Mouse (Mus musculus) adrenal gland, postnatal 4 days (tissue): ENCODE measurements around the gene Hrk. TPM values are rescaled to one million over a fixed set of nuclear protein-coding genes. Genes with fewer than 3 reads are reported as not detected.

Source experiments
- DNase-seq, 2 experiments: peaks; one replicate each; pipeline ENCODE4 v3.0.0; 2021 to 2022; ENCODE audit warnings: low spot score in 2 of 2, mixed read lengths in 2 of 2
- long read RNA-seq, 2 experiments: library from polyadenylated mRNA; stranded (forward); transcript quantifications; one replicate each; pipeline ENCODE4 v2.0.0; 2021
- total RNA-seq, 2 experiments: library from RNA; stranded (reverse); gene quantifications; 2 replicates each; pipeline ENCODE4 v1.2.3; 2021

Gene Hrk
- 1 to 10 TPM; 1.3 to 1.5 TPM for total RNA-seq
- long read RNA-seq, experiment 1, partial matches to known transcripts: 0 of 1 reads
- long read RNA-seq, experiment 1, other reads (novel, unspliced or antisense): 1 of 1 reads
- long read RNA-seq, experiment 2, full-length matches to known transcripts: 3 of 6 reads
- long read RNA-seq, experiment 2, partial matches to known transcripts: 0 of 6 reads
- long read RNA-seq, experiment 2, other reads (novel, unspliced or antisense): 3 of 6 reads

GRCm38 (mm10) chr5:118164581-118164980, at the start of gene Hrk:
Hrk (plus strand) TSS chr5:118164648.
- no peak for DNase-seq

- no peak for DNase-seq
Observed at GRCm38 (mm10) chr5:118118351-118118750, 46.1 kb upstream of the Hrk start.

DNA sequence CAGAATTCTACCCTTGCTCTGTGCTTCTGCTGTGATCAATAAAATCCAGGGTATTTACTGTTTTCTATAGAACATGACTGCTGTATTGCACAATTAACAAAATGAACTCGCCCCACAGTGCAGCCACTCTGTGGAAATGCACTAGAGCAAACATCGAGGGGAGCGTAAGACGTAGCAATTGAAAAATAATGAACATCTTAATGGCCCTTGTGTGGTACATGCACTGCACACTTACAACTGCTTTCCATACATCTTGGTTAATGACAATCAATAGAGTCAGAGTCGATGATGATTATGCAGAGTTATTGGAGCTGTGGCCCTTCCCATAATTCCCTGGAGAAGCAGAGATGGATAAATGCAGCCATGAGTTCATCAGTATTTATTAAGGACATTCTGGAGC, 45.5 kb upstream of the Hrk start:
- no peak for DNase-seq

GRCm38 (mm10) chr5:118120670-118121069, 43.8 kb upstream of the Hrk start:
- no peak for DNase-seq

- DNase-seq: no peak
Observed at GRCm38 (mm10) chr5:118121928-118122327, 42.5 kb upstream of the Hrk start.

GRCm38 (mm10) chr5:118123096-118123495, 41.4 kb upstream of the Hrk start:
- no peak for DNase-seq

DNA sequence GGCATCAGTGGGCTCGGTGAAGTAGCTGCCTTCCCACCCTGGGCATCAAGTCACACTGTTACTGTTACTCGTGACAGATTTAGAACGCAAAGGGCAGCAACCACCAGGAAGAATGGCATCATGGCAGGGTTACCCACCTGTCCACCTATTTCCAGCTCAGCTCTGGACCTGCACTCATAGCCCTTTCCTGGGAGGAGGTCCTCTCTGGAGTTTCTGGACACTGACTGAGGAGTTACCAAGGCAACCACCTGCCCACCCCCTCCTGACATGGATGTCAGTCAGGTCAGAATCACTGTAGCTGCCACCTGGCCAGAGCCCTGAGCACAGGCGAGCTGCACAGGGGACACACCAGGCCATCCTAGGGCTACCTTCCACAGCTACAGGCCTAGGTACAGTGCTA, 37.8 kb upstream of the Hrk start:
- no peak for DNase-seq

DNA sequence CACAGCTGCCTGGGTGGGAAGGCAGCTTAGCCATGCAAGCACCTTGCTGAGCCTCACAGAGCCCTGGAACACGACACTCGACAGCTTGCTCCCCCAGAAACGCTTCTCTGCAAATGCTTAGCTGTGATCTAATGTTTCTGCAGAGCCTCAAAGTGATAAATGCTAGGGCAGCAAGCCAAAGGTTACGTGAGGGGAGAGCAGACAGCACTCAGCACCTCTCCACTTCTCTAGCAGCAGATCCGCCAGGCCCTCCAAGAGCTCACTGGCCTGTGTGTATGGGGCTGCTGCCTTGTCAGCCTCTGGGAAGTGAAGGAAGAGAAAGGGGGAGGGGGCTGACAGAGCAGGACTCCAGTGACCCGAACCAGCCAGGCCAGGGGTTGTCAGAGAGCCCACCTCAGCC, 36.2 kb upstream of the Hrk start:
- no peak for DNase-seq

- no peak for DNase-seq
Observed at GRCm38 (mm10) chr5:118128651-118129050, 35.8 kb upstream of the Hrk start.

DNA sequence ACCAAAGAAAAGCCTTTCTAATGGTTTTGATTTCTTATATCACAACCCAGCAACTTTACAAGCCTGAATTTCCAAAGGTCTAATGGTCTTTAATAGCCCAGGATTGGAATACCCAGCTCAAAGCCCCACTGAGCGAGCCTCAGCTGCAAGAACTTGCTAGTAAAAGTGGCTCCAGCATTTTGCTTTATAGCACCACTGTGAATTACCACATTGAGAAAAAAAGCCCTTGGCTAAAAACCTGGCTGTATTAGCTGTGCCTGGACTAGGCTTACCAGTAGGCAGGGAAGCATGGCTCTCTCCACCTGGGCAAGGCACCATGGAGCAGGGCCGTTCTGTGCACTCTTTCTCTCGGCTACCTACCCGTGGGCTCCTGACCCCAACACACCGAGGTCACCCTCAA, 28.1 kb upstream of the Hrk start:
- DNase-seq: no peak

- DNase-seq: no peak
Observed at GRCm38 (mm10) chr5:118139630-118140029, 24.8 kb upstream of the Hrk start.

DNA sequence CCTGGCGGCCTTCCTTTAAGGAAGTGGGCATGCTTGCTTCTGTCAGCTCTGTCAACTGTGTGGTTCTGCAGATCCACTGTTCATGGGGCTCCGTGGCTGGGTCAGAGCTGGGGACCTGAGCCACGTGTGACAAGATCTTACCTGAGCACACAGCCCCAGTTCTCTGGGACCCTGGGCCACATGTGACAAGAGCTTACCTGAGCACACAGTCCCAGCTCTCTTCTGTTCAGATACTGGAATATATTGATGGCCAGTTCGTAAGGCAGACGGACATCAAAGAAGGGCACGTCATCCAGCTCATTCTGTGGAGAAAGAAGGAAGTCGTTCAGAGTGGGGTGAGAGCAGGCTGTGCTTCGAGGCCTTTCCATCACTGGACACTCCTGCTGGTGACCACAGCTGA, 22.0 kb upstream of the Hrk start:
- DNase-seq: no peak

DNA sequence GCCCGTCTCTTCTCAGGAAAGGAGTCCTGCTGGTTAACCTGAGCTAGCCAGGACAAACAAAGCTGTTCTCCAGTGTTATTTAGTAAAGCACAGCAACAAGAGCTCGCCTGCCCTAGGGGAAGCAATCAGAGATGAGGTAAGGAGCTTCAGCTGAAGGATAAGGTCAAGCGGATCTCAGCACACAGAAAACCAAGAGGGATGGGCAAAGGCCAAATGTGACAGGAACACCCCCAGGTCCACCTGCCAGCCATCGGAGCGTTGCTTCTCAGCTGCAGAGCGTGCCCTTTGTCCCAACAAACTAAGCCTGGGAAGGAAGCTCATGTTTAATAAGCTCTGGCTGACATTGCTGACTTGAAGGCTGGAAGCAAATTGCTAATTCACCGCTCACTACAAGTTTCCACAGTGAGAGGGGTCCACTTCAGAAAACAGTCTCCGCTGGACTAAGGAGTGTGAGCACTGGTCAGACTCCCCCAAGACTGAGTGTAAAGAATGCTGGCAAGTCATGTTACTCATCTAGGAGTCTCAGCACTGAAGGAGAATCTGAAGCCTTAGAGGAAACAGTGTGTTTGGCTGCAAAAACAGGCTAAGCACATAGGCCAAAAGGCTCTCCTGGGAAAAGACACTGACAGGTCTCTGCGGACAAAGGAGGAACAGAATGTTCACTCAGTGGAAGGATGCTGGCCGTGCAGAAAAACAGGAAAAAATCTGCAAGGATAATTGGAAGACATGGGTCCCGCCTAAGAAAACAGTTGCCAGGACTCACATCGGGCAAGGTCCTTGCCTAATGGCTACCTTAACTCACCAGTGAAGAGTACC, 21.0 kb upstream of the Hrk start:
- no peak for DNase-seq

GRCm38 (mm10) chr5:118144327-118144726, 20.1 kb upstream of the Hrk start:
- no peak for DNase-seq

DNA sequence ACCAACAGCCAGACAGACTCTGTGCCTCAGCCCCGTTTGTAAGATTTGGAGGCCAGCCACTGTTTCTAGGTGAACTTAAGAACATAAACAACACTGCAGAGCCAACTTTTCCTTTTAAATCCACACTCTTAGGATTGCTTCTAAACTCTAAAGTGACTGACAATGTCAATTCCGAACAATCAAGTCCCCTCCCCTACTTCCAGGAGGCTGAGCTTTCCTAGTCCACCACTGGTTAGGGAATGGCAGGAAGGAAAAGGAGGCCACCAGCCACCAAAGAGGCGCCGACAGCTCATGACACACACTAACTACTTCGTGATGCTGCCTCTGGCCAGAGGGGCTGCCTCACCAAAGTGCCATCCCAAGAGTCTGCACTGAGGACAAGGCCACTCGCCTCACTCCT, 19.7 kb upstream of the Hrk start:
- DNase-seq: no peak

GRCm38 (mm10) chr5:118145458-118145857, 19.0 kb upstream of the Hrk start:
- no peak for DNase-seq

DNA sequence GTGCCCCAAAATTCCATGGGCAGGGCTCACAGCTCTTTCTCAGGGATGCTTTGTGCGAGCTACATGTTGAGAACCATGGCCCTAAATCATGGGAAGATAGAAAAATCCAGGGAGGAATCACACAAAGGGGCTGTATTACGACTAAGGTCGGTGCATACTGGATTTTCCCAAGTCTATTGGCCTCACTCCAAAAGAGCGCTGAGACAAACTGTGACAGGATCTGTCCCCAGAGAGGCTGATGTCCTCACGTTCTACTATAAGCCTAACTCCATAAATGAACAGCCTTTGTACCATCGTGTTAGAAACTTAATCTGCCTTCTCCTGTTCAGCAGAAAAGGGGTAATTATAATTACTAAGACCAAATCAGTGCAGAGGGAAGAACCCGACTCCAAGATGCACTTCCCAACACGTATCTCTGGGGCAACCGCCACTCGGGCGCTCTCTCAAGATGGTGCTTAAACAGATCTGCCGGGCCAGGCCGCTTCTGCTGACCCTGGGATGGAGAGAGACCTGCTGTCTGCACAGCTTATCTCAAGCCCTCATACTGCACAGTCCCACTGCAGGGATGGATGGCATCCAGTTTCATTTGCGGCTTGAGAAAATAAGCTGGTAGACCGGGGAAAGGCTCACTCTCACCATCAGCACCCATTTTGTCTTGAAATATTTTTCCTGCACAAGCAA, 18.3 kb upstream of the Hrk start:
- DNase-seq: no peak

GRCm38 (mm10) chr5:118147264-118147663, 17.2 kb upstream of the Hrk start:
- DNase-seq: no peak

DNA sequence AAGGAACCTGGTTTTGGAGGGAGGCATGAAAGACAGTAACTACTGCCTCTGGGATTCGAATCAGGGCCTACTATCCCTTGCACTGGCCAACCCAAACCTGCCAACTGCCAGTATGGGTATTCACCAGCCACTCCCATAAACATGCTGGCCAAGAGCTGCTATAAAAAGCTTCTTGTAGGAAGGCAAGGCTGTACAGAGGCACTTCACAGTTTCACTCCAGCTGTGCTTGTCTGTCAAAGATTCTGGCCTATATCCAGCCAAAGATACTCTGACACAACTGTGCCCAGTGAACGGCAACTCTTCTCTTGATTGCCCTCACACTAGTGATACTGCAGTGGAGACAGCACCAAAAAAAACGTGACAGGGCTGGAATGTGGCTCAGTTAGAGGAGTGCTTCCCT, 14.7 kb upstream of the Hrk start:
- no peak for DNase-seq

- peak; percentile 79 to 80 for DNase-seq
Observed at GRCm38 (mm10) chr5:118154839-118155564, 9.4 kb upstream of the Hrk start, which contains the start of gene Fbxw8. Fbxw8 (minus strand) TSS chr5:118155464.

DNA sequence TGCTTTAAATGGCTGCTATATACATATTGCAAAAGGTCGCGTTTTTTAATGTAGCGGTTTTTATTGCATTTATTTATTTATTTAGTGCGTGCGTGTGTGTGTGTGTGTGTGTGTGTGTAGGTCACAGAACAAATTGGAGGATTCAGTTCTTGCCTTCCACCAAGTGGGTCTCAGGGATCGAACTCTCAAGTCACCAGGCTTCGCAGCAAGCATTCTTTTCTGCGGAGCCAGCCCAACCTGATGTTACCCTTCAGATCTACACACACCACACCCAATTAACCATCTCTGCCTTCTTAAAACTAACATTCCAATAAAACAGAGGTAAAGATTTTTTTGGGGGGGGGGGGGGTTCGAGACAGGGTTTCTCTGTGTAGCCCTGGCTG, 8.9 kb upstream of the Hrk start:
- DNase-seq: no peak

DNA sequence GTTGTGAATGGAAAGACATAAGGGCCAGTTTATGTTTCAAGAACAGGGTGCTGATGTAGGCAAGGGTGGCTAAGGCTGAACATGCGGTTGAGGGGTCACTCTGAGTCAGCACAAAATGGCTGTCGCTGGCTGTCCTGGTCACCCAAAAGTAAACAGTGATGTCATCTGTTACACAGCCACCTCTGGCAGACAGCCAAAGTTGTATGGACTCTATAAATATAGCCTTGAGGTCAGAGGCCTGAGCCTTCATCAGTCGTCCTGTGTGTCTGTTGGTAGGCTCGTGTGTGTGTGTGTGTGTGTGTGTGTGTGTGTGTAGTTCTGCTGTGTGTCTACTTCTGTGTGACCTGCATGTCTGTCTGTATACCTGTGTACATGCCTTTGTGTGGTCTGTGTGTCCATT, 7.5 kb upstream of the Hrk start:
- DNase-seq: no peak
